Mouse (Mus musculus) layer of hippocampus, adult 18-20 months (tissue): ENCODE results near the gene Lamp1. TPM values are rescaled to one million over a fixed set of nuclear protein-coding genes. Genes with fewer than 3 reads are reported as not detected.

Experiments used
- DNase-seq, 2 experiments: peaks; one replicate each; pipeline ENCODE4 v3.0.0; 2022; ENCODE audit warnings: low spot score in 2 of 2
- long read RNA-seq: library from polyadenylated mRNA; stranded (forward); transcript quantifications from one replicate; pipeline ENCODE4 v2.0.0, GENCODE M21; 2021
- total RNA-seq, 2 experiments: library from RNA; stranded (reverse); gene quantifications; 2 replicates each; pipeline ENCODE4 v1.2.3; 2021

Gene Lamp1
- total RNA-seq, result 100 to 1,000 TPM; 275 to 276 TPM
- long read RNA-seq, transcript Lamp1-201 (9 exons, 2,229 nt), result major isoform, 394 of 442 reads
- long read RNA-seq, partial matches to known transcripts, result 7 of 442 reads
- long read RNA-seq, other reads (novel, unspliced or antisense), result 41 of 442 reads

DNA sequence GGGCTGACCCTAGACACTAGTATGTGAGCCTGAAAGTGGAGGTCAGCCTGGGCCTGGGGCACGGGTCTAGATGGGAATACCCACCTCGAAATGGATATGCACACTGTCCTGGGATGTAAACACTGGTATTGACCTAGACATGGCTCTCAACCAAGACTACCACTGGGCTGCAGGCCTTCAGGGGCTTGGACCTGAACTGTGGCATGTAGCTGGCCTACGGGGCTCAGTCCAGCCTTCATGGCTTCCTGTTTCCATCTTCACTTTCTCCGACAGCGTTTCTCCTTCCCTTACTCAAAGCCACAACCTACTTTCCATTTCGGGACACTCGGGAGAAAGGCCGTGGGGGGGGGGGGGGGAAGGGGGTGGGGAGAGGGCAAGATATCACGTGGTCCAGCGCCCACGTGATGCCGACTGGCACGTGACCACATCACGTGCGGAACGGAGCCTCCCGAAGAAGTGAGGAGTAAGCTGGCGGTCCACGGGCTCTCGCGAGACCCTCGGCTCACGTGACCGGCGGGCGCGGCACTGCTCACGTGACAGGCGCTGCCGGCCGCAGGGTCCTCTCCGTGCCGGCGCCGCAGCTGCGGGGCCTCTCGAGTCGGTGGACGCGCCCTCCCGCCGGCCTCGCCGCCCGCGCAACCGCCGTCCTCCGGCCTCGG is at the start of gene Lamp1:
Lamp1 (plus strand) TSS at position 444 of the 659 bp plus-strand sequence.
- DNase-seq, result peak; percentile 97 to 99

DNA sequence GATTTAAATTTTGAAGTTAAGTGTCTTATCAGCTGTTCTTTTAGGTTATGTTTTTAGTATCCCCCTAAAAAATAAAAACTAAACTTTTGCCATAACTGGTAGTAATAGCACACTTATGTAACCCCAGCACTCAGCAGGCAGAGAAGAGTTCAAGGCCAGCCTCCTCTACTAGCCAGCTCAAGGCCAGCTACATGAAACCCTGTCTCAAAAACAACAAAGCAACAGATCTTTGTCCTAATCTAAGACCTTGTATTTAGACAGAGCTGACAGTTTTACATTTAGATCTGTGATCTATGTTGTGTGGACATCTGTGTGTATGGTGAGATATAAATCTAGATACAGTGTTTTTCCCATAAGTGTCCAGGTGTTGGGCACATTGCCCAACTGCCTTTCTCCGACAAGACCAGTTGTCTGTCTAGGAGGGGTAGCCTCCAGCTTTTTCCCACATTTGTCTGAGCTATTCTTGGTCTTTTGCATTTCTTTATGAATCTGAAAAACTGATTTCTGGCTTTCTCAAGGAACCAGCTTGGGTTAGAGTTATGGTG is 49.5 kb upstream of the Lamp1 start:
- no peak for DNase-seq

GRCm38 (mm10) chr8:13111917-13112316 is 47.0 kb upstream of the Lamp1 start:
- DNase-seq, result no peak

DNA sequence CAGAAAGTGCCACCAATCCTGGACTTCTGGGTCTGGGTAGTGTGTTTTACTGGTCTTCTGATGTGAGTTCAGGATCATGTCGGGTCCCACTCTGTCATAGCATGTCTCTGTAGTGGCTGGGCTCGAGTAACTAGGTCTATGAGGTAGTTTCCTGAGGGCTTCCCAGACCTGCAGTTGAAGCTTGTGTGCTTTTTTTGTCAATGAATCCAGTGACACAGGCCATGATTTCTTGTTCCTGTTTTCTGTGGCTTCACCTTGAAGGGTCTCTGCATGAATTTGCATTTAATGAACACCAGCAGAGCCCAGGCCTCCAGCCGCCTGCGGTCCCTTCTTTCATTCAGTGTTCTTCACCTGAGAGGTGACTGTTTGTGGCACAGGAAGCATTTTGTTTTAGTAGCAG is 45.7 kb upstream of the Lamp1 start:
- DNase-seq, result no peak

DNA sequence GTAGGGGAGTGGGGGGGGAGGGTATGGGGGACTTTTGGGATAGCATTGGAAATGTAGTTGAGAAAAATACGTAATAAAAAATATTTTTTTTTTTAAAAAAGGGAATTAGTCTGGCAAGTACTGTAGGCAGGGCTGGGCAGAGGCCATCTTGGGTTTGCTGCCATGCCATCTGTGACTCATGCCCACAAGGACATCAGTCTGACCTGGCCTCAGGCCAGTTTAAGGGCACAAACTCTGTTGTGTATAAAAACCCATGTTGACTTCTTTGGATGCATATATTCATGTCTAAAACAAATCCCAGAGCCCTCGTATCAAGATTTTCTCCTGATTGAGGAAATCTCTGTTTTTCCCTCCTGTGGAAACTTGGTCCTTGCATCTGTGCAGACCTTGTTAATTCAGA is 41.9 kb upstream of the Lamp1 start:
- DNase-seq, result no peak

- DNase-seq, result no peak
Measured at GRCm38 (mm10) chr8:13118516-13118915, 40.4 kb upstream of the Lamp1 start.

DNA sequence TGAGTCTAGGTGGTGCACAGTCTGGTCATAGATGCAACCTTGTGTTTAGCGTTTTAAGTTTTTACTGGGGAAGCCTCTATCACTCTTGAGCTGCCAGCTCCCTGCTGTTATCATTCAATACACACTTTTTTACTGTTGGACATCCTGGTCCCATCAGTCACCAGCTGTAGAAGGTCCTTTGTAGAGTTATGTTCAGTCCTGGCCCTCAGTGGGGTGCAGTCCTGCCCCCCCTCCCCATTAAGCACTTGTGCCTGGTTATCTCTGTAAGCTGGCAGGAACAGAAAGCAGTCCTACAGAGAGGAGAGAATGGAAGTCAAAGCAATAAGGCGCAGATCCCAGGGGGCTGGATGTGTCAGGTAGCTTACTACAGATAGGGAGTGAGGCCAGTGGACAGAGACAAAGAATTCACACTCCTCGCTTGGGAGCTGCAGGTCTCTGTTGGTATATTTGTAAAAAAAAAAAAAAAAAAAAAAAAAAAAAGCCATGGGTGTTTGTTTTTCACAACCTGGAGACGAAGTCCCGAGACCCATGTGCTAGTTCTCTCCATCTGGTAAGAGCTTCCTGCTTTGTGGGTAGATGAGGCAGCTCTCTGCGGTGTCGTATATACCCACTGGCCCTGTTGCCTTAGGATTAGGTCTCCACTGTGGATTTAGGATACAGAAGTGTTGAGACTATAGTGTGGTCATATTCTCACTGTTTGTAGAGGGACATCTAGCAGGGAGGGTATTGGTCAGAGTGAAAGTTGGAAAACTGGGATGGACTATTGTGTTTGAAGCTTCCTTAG is 37.9 kb upstream of the Lamp1 start:
- DNase-seq, result no peak

DNA sequence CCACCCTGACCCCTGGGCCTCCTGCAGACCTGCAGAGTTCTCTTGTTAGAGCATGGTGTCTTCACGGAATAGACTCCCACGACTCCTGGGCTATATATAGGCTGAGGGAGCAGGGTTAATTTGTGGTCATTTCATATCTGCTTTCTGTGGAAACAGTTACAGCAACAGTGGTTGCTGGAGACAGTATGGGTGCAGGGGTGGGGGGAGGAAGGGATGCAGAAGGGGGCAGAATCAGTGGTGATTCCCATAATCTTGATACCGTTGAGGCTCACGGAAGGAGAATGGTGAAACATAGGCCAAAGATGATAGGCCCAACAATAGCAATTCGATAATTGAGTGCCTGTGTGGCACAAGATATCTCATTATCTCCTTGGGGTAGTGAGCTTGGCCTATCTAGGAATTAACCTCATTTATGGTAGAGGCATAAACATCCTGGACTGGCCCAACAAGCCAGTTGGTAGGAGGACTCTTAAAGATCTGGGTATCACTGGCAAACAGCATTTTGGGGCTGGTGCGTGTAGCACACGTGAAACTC is 36.0 kb upstream of the Lamp1 start:
- no peak for DNase-seq

DNA sequence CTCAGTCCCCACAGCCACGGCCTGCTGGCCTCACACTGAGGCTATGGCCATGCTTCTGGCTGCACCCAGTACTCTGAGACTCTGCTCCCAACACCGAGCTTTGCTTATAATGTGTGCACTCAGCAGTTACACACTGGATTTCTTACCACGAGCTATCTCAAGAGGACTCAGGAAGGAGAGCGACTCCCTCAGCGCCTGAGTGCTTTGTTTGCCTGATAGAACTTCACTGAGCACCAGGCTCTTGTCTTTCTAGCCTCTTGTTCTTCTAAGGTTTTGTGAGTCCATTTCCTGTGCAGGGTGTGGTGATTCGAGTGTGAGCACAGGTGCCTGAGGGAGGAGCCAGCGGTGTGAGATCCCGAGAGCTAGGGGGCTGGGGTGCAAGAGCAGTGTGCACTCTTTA is 34.1 kb upstream of the Lamp1 start:
- DNase-seq, result no peak

- peak in 1 of 2 experiments; percentile 76 for DNase-seq
Measured at GRCm38 (mm10) chr8:13132220-13132619, 26.7 kb upstream of the Lamp1 start.

- no peak for DNase-seq
Measured at GRCm38 (mm10) chr8:13139641-13140182, 19.2 kb upstream of the Lamp1 start.

- DNase-seq, result no peak
Measured at GRCm38 (mm10) chr8:13141681-13142080, 17.3 kb upstream of the Lamp1 start.

DNA sequence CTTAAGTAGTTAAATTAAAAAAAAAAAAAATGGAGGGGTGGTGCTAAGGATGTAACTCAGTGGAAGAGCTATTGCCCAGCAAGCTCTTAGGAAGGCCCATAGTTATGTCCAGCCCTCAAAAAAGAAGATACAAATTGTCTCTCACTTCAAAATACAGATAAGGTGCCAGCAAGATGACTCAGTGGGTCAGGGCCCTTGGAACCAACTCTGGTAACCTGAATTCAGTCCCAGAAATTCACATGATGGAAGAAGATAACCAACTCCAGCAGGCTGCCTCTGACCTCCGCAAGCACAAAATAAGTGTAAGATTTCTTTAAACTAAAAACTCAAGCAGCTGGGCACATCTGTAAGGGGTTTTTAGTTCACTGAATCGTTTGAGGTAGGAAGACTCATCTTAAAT is 10.5 kb upstream of the Lamp1 start:
- DNase-seq, result no peak

GRCm38 (mm10) chr8:13149287-13149686 is 9.7 kb upstream of the Lamp1 start:
- no peak for DNase-seq

DNA sequence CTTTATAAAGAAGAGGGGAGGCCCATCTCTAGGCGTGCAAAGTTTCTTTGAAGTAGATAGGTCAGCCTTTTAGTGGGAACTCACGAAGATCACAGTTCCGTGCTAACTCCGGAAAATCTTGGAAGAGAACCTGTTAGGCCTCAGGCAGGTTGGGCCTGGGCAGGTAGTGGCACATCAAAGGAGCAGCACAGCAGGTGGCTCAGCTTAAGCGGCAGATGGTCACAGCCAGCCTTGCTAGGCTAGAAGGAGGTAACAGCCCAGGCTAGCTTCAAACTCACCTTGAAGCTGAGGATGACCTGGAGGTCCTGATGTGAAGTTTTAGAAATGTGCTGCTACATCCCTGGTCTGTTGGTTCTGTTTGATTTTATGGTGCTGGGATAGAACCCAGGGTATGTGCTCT is 9.1 kb upstream of the Lamp1 start:
- DNase-seq, result no peak

- no peak for DNase-seq
Measured at GRCm38 (mm10) chr8:13150929-13151328, 8.0 kb upstream of the Lamp1 start.

DNA sequence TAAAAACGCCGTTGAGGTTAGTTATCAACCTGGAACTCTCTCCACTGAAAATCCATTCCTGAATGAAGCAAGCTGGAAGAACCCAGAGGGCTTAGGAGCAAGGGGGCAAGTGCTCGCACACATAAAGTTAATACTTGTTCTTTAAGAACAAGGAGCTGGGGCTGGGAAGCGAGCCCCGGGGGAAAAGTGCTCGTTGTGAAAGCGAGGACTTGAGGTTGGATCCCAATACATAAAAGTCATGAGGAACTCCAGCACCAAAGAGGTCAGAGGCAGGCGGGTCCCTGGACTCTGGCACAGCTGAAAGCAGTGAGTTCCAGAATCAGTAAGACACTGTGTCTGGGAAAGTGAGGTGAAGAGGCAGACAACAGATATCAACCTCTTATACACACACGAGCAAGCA is 4.9 kb upstream of the Lamp1 start:
- DNase-seq, result no peak

DNA sequence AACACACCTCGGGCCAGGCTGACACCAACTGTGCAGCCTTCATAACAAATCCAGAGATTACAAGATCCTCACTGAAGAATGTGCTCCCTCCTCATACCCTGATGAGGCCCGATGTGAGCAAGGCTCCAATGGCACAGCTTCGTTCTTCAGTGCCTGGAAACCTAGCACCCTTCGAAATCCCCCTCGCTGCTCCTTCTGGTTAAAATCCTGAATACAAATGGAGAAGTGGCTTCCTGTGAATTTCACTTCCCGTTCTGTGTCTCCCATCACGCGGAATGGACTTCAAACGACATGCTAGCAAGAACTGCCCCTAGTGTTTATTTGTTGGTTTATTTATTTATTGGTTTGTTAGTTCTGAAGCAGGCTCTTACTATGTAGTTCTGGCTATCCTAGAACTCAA is 3.6 kb upstream of the Lamp1 start:
- DNase-seq, result no peak

- DNase-seq, result no peak
Measured at GRCm38 (mm10) chr8:13156327-13157097, 2.4 kb upstream of the Lamp1 start.

DNA sequence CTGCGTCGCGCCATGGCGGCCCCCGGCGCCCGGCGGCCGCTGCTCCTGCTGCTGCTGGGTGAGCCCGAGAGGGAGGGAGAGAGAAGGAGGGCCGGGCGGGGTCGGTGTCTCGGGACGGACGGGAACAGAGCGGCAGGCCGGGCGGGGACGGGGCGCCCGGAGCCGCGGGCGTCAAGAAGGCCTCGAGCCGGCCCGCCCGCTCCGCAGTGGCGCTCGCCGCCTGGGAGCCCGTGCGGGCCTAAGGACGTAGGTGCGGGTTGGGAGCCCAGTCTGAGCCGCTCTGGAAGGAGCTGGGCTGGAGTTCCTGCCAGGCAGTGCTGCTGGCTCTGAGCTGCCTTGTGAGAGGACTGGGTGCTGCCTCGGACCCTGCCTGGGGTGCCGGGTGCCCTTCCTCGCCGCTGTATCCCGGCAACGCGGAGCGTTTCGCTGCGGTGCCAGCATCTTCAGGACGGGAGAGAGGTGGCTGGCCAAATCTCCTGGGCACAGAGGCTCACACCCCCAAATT is 468 bp downstream of the Lamp1 start:
- no peak for DNase-seq

GRCm38 (mm10) chr8:13160691-13161090 is 1.7 kb downstream of the Lamp1 start:
- no peak for DNase-seq
